Mouse (Mus musculus): ENCODE results near the gene Mbnl3. TPM values are rescaled to one million over a fixed set of nuclear protein-coding genes. Genes with fewer than 3 reads are reported as not detected.

Mbnl3 gene
- total and polyA plus RNA-seq, 2 experiments from 2014 or later, result 0.51 to 1.2 TPM

GRCm38 (mm10) chrX:51131325-51131724 is 75.0 kb downstream of the Mbnl3 start:
- 61% methylated on average over 3 of the region's 3 CpGs for WGBS
- no peak for TF ChIP-seq CTCF (IDR thresholded peaks at IDR 0.05; ENCODE audit: low read depth)
- no peak for DNase-seq

GRCm38 (mm10) chrX:51102748-51103147 is 103.6 kb downstream of the Mbnl3 start:
- Histone ChIP-seq H3K27me3 (ENCODE audit: insufficient read depth, low read length) (no peaks in the 10 kb centered on the region), H3K36me3 (ENCODE audit: insufficient read depth) (no peaks in the 10 kb centered on the region), H3K4me3 (ENCODE audit: low read depth, low read length) (no peak overlapping the region), H3K9me3 (ENCODE audit: low read length) (no peaks in the 10 kb centered on the region), H3K4me2 (ENCODE audit: low read depth) (no peak overlapping the region), H3K9ac (no peak overlapping the region), H3K27ac (ENCODE audit: low read depth, low read length) (no peak overlapping the region), H3K4me1 (ENCODE audit: insufficient read depth) (no peaks in the 10 kb centered on the region)
- WGBS, result 73% methylated on average over 4 of the region's 4 CpGs
- DNase-seq (no peak), ATAC-seq (no peak)
- TF ChIP-seq CTCF (IDR thresholded peaks at IDR 0.05; ENCODE audit: low read depth), result no peak

More at GRCm38 (mm10) chrX:51131325-51131724, 75.0 kb downstream of the Mbnl3 start:
- no peaks in the 10 kb centered on the region for H3K36me3 ChIP-seq (ENCODE audit: insufficient read depth)
- ATAC-seq, result no peak
- no peaks in the 10 kb centered on the region for H3K27me3 ChIP-seq (ENCODE audit: insufficient read depth, low read length)
- H3K4me3 ChIP-seq (ENCODE audit: low read depth, low read length), result no peak overlapping the region
- H3K4me1 ChIP-seq (ENCODE audit: insufficient read depth), result no peaks in the 10 kb centered on the region
- no peaks in the 10 kb centered on the region for H3K9me3 ChIP-seq (ENCODE audit: low read length)
- no peak overlapping the region for H3K4me2 ChIP-seq (ENCODE audit: low read depth)
- H3K27ac ChIP-seq (ENCODE audit: low read depth, low read length), result no peak overlapping the region
- H3K9ac ChIP-seq, result no peak overlapping the region

- Histone ChIP-seq H3K9me3 (ENCODE audit: low read length) (no peaks in the 10 kb centered on the region), H3K4me1 (ENCODE audit: insufficient read depth) (no peaks in the 10 kb centered on the region), H3K27ac (ENCODE audit: low read depth, low read length) (no peak overlapping the region), H3K27me3 (ENCODE audit: insufficient read depth, low read length) (no peaks in the 10 kb centered on the region), H3K36me3 (ENCODE audit: insufficient read depth) (no peaks in the 10 kb centered on the region), H3K4me2 (ENCODE audit: low read depth) (no peak overlapping the region), H3K4me3 (ENCODE audit: low read depth, low read length) (no peak overlapping the region), H3K9ac (no peak overlapping the region)
- 71% methylated on average over 6 of the region's 6 CpGs for WGBS
- DNase-seq (no peak), ATAC-seq (no peak)
- TF ChIP-seq CTCF (IDR thresholded peaks at IDR 0.05; ENCODE audit: low read depth), result no peak
Observed at GRCm38 (mm10) chrX:51084972-51085371, 121.4 kb downstream of the Mbnl3 start.

GRCm38 (mm10) chrX:51084211-51084610 is 122.1 kb downstream of the Mbnl3 start:
- no peak overlapping the region for H3K4me3 ChIP-seq (ENCODE audit: low read depth, low read length)
- no peak overlapping the region for H3K27ac ChIP-seq (ENCODE audit: low read depth, low read length)
- no peak for TF ChIP-seq CTCF (IDR thresholded peaks at IDR 0.05; ENCODE audit: low read depth)
- no peak overlapping the region for H3K4me2 ChIP-seq (ENCODE audit: low read depth)
- no peak for ATAC-seq
- 66% methylated on average over 1 of the region's 1 CpGs for WGBS
- no peaks in the 10 kb centered on the region for H3K36me3 ChIP-seq (ENCODE audit: insufficient read depth)
- no peaks in the 10 kb centered on the region for H3K9me3 ChIP-seq (ENCODE audit: low read length)
- DNase-seq, result no peak
- no peak overlapping the region for H3K9ac ChIP-seq
- H3K27me3 ChIP-seq (ENCODE audit: insufficient read depth, low read length), result no peaks in the 10 kb centered on the region
- H3K4me1 ChIP-seq (ENCODE audit: insufficient read depth), result no peaks in the 10 kb centered on the region

DNA sequence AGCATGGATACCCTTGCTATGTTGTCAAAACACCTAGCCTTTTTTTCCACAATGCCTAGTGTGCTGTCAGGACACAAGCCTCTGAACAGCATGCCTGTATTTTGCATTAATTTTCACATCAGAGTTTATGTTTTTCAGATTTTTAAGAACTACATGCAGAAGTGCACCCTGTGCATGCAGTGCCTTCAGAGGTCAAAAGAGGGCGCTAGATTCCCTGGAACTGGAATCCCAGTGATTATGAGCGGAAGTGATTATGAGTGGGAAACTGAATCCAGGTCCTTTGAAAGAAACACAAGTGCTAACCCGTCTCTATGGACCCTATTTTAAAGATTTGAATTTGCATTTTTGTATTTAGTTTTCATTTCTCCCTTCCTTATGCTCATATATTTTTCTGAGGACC is 129.6 kb downstream of the Mbnl3 start:
- Histone ChIP-seq H3K4me2 (ENCODE audit: low read depth) (no peak overlapping the region), H3K9ac (no peak overlapping the region), H3K4me1 (ENCODE audit: insufficient read depth) (no peaks in the 10 kb centered on the region), H3K27ac (ENCODE audit: low read depth, low read length) (no peak overlapping the region), H3K4me3 (ENCODE audit: low read depth, low read length) (no peak overlapping the region), H3K27me3 (ENCODE audit: insufficient read depth, low read length) (no peaks in the 10 kb centered on the region), H3K36me3 (ENCODE audit: insufficient read depth) (no peaks in the 10 kb centered on the region), H3K9me3 (ENCODE audit: low read length) (no peaks in the 10 kb centered on the region)
- 36% methylated on average over 3 of the region's 3 CpGs for WGBS
- DNase-seq (peak; percentile 21), ATAC-seq (no peak)
- TF ChIP-seq CTCF (IDR thresholded peaks at IDR 0.05; ENCODE audit: low read depth), result peak; percentile 36; the same call in 1 of the 2 replicates

Small RNA genes within 50 kb of the gene (microRNA-seq; reads per million reads assigned to microRNA genes)
- gene Gm23417, result 0 reads per million in 2 experiments

Other genes starting within 250 kb of the Mbnl3 start
- 24.2 and 28.4 TPM in 2 replicates for gene Rap2c, start 188.5 kb downstream of the Mbnl3 start, total RNA-seq (2014; rRNA removed)
- 9.7 and 9.9 TPM in 2 replicates for gene Rap2c, start 188.5 kb downstream of the Mbnl3 start, polyA plus RNA-seq (2015; fragmentation: Nextera tagmentation; extraction: Ambion mirVana)